Mouse (Mus musculus) left cerebral cortex, postnatal 10 days (tissue): ENCODE data around the gene Ralgapb. TPM values are rescaled to one million over a fixed set of nuclear protein-coding genes. Genes with fewer than 3 reads are reported as not detected.

Source experiments
- DNase-seq, 2 experiments: peaks; one replicate each; pipeline ENCODE4 v3.0.0; 2021 to 2022; ENCODE audit warnings: low spot score in 2 of 2, mixed read lengths in 1 of 2; ENCODE audit errors: extremely low spot score in 1 of 2
- intact Hi-C: fragments of 180-260 bp; cut with DNase I; formaldehyde crosslinking; loops from one replicate; pipeline ENCODE4 v1.15.1; 2025
- total RNA-seq, 2 experiments: library from RNA; stranded (reverse); gene quantifications; 2 replicates each; pipeline ENCODE4 v1.2.3; 2021

The Ralgapb gene
- total RNA-seq, 2 experiments from 2014 or later: 77.3 to 84.0 TPM

- intact Hi-C loops: no loop called here
- DNase-seq: no peak
Measured at GRCm38 (mm10) chr2:158503671-158504070, 94.0 kb downstream of the Ralgapb start.

- DNase-seq: no peak
- intact Hi-C loops: no loop called here
Measured at GRCm38 (mm10) chr2:158506475-158506874, 96.8 kb downstream of the Ralgapb start.

- intact Hi-C loops: no loop called here
- DNase-seq: no peak
Measured at GRCm38 (mm10) chr2:158507046-158507445, 97.4 kb downstream of the Ralgapb start.

- intact Hi-C loops: no loop called here
- DNase-seq: peak in 1 of 2 experiments; percentile 56
Measured at GRCm38 (mm10) chr2:158510665-158511064, 101.0 kb downstream of the Ralgapb start.

GRCm38 (mm10) chr2:158512528-158512927, 102.9 kb downstream of the Ralgapb start, which contains the start of gene Arhgap40:
Arhgap40 (plus strand) TSS chr2:158512796.
- intact Hi-C loops: no loop called here
- DNase-seq: no peak

- DNase-seq: no peak
- intact Hi-C loops: no loop called here
Measured at GRCm38 (mm10) chr2:158513821-158514336, 104.2 kb downstream of the Ralgapb start.

- no peak for DNase-seq
- intact Hi-C loops: no loop called here
Measured at GRCm38 (mm10) chr2:158518583-158518982, 108.9 kb downstream of the Ralgapb start.

- intact Hi-C loops: no loop called here
- no peak for DNase-seq
Measured at GRCm38 (mm10) chr2:158519071-158519470, 109.4 kb downstream of the Ralgapb start.

- DNase-seq: no peak
- intact Hi-C loops: no loop called here
Measured at GRCm38 (mm10) chr2:158519800-158520199, 110.2 kb downstream of the Ralgapb start.

- intact Hi-C loops: no loop called here
- no peak for DNase-seq
Measured at GRCm38 (mm10) chr2:158523060-158523459, 113.4 kb downstream of the Ralgapb start.

GRCm38 (mm10) chr2:158524129-158524860, 114.6 kb downstream of the Ralgapb start:
- DNase-seq: peak; percentile 29 to 52
- intact Hi-C loops: no loop called here

- intact Hi-C loops: no loop called here
- peak; percentile 53 to 67 for DNase-seq
Measured at GRCm38 (mm10) chr2:158534090-158534489, 124.4 kb downstream of the Ralgapb start.

GRCm38 (mm10) chr2:158534559-158534958, 124.9 kb downstream of the Ralgapb start:
- intact Hi-C loops: no loop called here
- DNase-seq: no peak

GRCm38 (mm10) chr2:158539433-158540305, 130.0 kb downstream of the Ralgapb start:
- intact Hi-C loops: loop anchor here (10.0 kb wide), 2 partner anchors 215 to 325 kb away; no protein-coding TSS in a partner anchor
- DNase-seq: no peak

GRCm38 (mm10) chr2:158541286-158541685, 131.6 kb downstream of the Ralgapb start:
- no peak for DNase-seq
- intact Hi-C loops: loop anchor here (10.0 kb wide), 2 partner anchors 214 to 324 kb away; no protein-coding TSS in a partner anchor

GRCm38 (mm10) chr2:158545266-158545665, 135.6 kb downstream of the Ralgapb start:
- intact Hi-C loops: loop anchor here (10.0 kb wide), 2 partner anchors 210 to 320 kb away; no protein-coding TSS in a partner anchor
- no peak for DNase-seq

- peak; percentile 73 to 85 for DNase-seq
- intact Hi-C loops: loop anchor here (2.0 to 10.0 kb wide), 3 partner anchors 82 to 318 kb away; no protein-coding TSS in a partner anchor
Measured at GRCm38 (mm10) chr2:158546751-158547150, 137.1 kb downstream of the Ralgapb start.
